8 mouse cellular contexts compared by ENCODE assay signal in the genomic region with DNA sequence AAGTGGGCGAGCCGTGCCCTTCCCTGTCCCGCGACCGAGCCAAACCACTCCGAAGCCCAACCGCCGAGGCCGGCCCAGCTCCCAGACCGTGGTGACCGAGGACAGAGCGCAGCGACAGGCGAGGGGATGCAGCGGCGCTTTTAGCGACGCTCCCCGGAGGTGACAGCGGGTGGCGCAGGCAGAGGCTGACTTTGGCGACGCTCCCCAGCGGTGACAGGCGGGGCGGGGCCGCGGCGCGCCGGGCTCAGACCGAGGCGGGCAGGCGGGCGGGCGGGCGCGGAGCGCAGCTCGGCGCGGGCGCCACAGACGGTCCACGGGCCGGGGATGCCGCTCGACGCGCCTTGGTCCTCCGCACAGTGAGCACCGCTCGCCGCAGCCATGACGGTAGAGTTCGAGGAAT. TPM values are rescaled to one million over a fixed set of nuclear protein-coding genes. Genes with fewer than 3 reads are reported as not detected.
A peak's percentile ranks its signal among the peaks of the same experiment; 100 is the strongest.
DNase-seq lines count a peak whose midpoint lies in the region; ATAC-seq and TF ChIP-seq lines count a peak whose summit lies in the region.

No protein-coding gene starts in this region.

- no peaks in the 10 kb centered on the region for H3K9me3 ChIP-seq in midbrain, postnatal 0 days (ENCODE audit: low read length)

- H3K4me3 ChIP-seq in midbrain, postnatal 0 days (ENCODE audit: low read depth, low read length), result peak overlapping the region; percentile 94

- H3K4me2 ChIP-seq in midbrain, postnatal 0 days (ENCODE audit: low read depth, low read length, poor library complexity, severe bottlenecking), result peak overlapping the region; percentile 93

- peaks cover 28% of the 10 kb centered on the region for H3K4me1 ChIP-seq in midbrain, postnatal 0 days (ENCODE audit: insufficient read depth, low read length)

- H3K27ac ChIP-seq in midbrain, postnatal 0 days (ENCODE audit: low read depth, low read length), result peak overlapping the region; percentile 98

- H3K36me3 ChIP-seq in midbrain, postnatal 0 days (ENCODE audit: insufficient read depth, low read length), result peaks cover 35% of the 10 kb centered on the region

- DNase-seq in 3134 (ENCODE audit: extremely low read depth, insufficient read length, low spot score), result peak; percentile 80
- DNase-seq in adrenal gland, adult 8-10 months, result peak; percentile 69
- peak; percentile 93 for DNase-seq in embryo, embryonic 11 days
- peak; percentile 99 for DNase-seq in heart, adult 11 months
- DNase-seq in kidney, adult 18-20 months, result peak; percentile 86
- peak; percentile 92 for DNase-seq in liver
- DNase-seq in midbrain, postnatal 0 days (ENCODE audit: low spot score), result peak; percentile 92
- peak; percentile 80 to 81 for DNase-seq in spleen, postnatal 36 days (ENCODE audit: low spot score in 2 of 2)

- ATAC-seq in midbrain, postnatal 0 days (ENCODE audit: low FRiP score), result peak; percentile 90

- no peaks in the 10 kb centered on the region for H3K27me3 ChIP-seq in midbrain, postnatal 0 days (ENCODE audit: insufficient read depth, low read length)

- peak; percentile 50 for TF ChIP-seq CTCF in midbrain, postnatal 0 days (IDR thresholded peaks at IDR 0.05)

- peak overlapping the region; percentile 84 for H3K9ac ChIP-seq in midbrain, postnatal 0 days (replicated peaks; ENCODE audit: low read length, poor library complexity, severe bottlenecking)

- 2% methylated on average over 33 of the region's 56 CpGs for WGBS in midbrain, postnatal 0 days

RNA-seq across cellular contexts. Expression of gene Acap3, which starts 0.4 kb away (rescaled TPM):
- 10 to 100 TPM; 18.2 to 49.2 (median 30.9) TPM for total RNA-seq in adrenal gland, adult 8-10 months (2022)
- 82.6 and 99.3 TPM in 2 replicates for total RNA-seq in midbrain, postnatal 0 days (2014; rRNA removed)
- 63.3 and 64.5 TPM in 2 replicates for polyA plus RNA-seq in midbrain, postnatal 0 days (2015; fragmentation: Nextera tagmentation; extraction: Ambion mirVana)

RNA-seq across cellular contexts. Expression of gene Pusl1, which starts 0.4 kb away (rescaled TPM):
- 10 to 100 TPM; 23.2 to 51.5 (median 41.4) TPM for total RNA-seq in adrenal gland, adult 8-10 months (2022)
- total RNA-seq in midbrain, postnatal 0 days (2014; rRNA removed), result 71.9 and 95.9 TPM in 2 replicates
- polyA plus RNA-seq in midbrain, postnatal 0 days (2015; fragmentation: Nextera tagmentation; extraction: Ambion mirVana), result 54.3 and 54.5 TPM in 2 replicates

RNA-seq across cellular contexts. Expression of gene Ints11, which starts 22.7 kb away (rescaled TPM):
- 10 to 100 TPM; 32.3 to 34.6 (median 33.3) TPM for total RNA-seq in adrenal gland, adult 8-10 months (2022)
- 45.0 and 56.0 TPM in 2 replicates for total RNA-seq in midbrain, postnatal 0 days (2014; rRNA removed)
- polyA plus RNA-seq in midbrain, postnatal 0 days (2015; fragmentation: Nextera tagmentation; extraction: Ambion mirVana), result 53.6 and 56.0 TPM in 2 replicates

RNA-seq across cellular contexts. Expression of gene Cptp, which starts 22.8 kb away (rescaled TPM):
- 10 to 100 TPM; 16.4 to 29.0 (median 17.9) TPM for total RNA-seq in adrenal gland, adult 8-10 months (2022)
- 35.3 and 43.7 TPM in 2 replicates for total RNA-seq in midbrain, postnatal 0 days (2014; rRNA removed)
- polyA plus RNA-seq in midbrain, postnatal 0 days (2015; fragmentation: Nextera tagmentation; extraction: Ambion mirVana), result 27.3 and 32.1 TPM in 2 replicates

RNA-seq across cellular contexts. Expression of gene Tas1r3, which starts 28.9 kb away (rescaled TPM):
- 1 to 10 TPM in 1 of 4 experiments, under 1 TPM in 3; 0.46 to 1.2 (median 0.62) TPM for total RNA-seq in adrenal gland, adult 8-10 months (2022)
- total RNA-seq in midbrain, postnatal 0 days (2014; rRNA removed), result 0.38 and 1.2 TPM in 2 replicates
- 0.12 and 0.22 TPM in 2 replicates for polyA plus RNA-seq in midbrain, postnatal 0 days (2015; fragmentation: Nextera tagmentation; extraction: Ambion mirVana)

Comparison
In these comparisons a context has a peak if more than half of its experiments do, and no peak if none do; other contexts are left out.
1. Peak in every context shown above with its lines: DNase-seq, ATAC-seq, H3K4me3 ChIP-seq and H3K27ac ChIP-seq.